Comparison of ENCODE assay signal across 9 mouse cellular contexts in genomic region chr4:71130946-71131669, GRCm38 (mm10).
DNase-seq lines count a peak whose midpoint lies in the region; ATAC-seq lines count a peak whose summit lies in the region.
"Had no signal": no experiment of that assay in that cellular context is flagged by ENCODE, and none has a peak within 500 bp of the region (broad histone marks: within the 10 kb centered on the region; RNA-seq: fewer than 3 reads in every experiment).

No protein-coding gene starts in this region.

- no peaks in the 10 kb centered on the region for H3K27me3 ChIP-seq in forebrain, embryonic 12.5 days
- H3K27me3 ChIP-seq: megakaryocyte, embryonic 14.5 days had no signal

- no peaks in the 10 kb centered on the region for H3K36me3 ChIP-seq in forebrain, embryonic 12.5 days (replicated peaks)

- H3K9me3 ChIP-seq in forebrain, embryonic 12.5 days: no peaks in the 10 kb centered on the region

- H3K4me3 ChIP-seq in forebrain, embryonic 12.5 days (replicated peaks): no peak overlapping the region
- H3K4me3 ChIP-seq: megakaryocyte, embryonic 14.5 days had no signal

- peak; percentile 2 to 8 for DNase-seq in left cerebral cortex, postnatal 14 days (ENCODE audit: low spot score in 2 of 2)
- no peak for DNase-seq in left cerebral cortex, adult 18-20 months (ENCODE audit: low spot score in 2 of 2)
- peak; percentile 25 for DNase-seq in layer of hippocampus, adult 9-10 months (ENCODE audit: low spot score)
- peak; percentile 21 for DNase-seq in retina, postnatal 1 day
- DNase-seq in thymus, postnatal 10 days (ENCODE audit: low spot score in 2 of 2): no peak
- DNase-seq in lung, postnatal 25 days (ENCODE audit: low spot score): no peak

- ATAC-seq in forebrain, embryonic 12.5 days (ENCODE audit: low FRiP score): peak; percentile 73; the same call in 1 of the 2 replicates
- no peak for ATAC-seq in erythroid progenitor cell, adult 5-6 weeks (replicated peaks; ENCODE audit: low FRiP score, poor library complexity, severe bottlenecking)

- intact Hi-C loops in left cerebral cortex, postnatal 14 days (cut with DNase I): no loop called here

- H3K27ac ChIP-seq in forebrain, embryonic 12.5 days: no peak overlapping the region

- 60% methylated on average over 7 of the region's 7 CpGs for WGBS in forebrain, embryonic 12.5 days

- H3K9ac ChIP-seq in forebrain, embryonic 12.5 days: no peak overlapping the region

- peaks cover 3% of the 10 kb centered on the region; the same call in 1 of the 2 replicates for H3K4me1 ChIP-seq in forebrain, embryonic 12.5 days
- H3K4me1 ChIP-seq: megakaryocyte, embryonic 14.5 days had no signal

- no peak overlapping the region for H3K4me2 ChIP-seq in forebrain, embryonic 12.5 days

Comparison
In these comparisons a context has a peak if more than half of its experiments do, and no peak if none do; other contexts are left out.
1. DNase-seq: peak in left cerebral cortex, postnatal 14 days (2 of 2), layer of hippocampus, adult 9-10 months (single experiment) and retina, postnatal 1 day (single experiment); none in left cerebral cortex, adult 18-20 months (0 of 2), thymus, postnatal 10 days (0 of 2) and lung, postnatal 25 days (single experiment).